Mouse (Mus musculus) kidney, adult 2 months (tissue): ENCODE data around the gene Cyp51.

Source experiments
- CTCF ChIP-seq: fragments of 200-500 bp; conservative IDR thresholded peaks from 2 replicates; pipeline ENCODE4 v1.5.1; 2011; ENCODE audit warnings: low read depth, mild to moderate bottlenecking, control low read depth, low read length, moderate library complexity, mixed read lengths; ENCODE audit not compliant: insufficient read depth, insufficient read length
- POLR2A ChIP-seq: fragments of 200-500 bp; IDR thresholded peaks from one replicate; pipeline ENCODE4 v1.6.1; 2011; ENCODE audit warnings: low read depth, low read length, control low read depth

- TF ChIP-seq POLR2A = no peak
- no peak for TF ChIP-seq CTCF
Measured at GRCm38 (mm10) chr5:4079086-4079485, 25.5 kb downstream of the Cyp51 start.
